19 mouse cellular contexts compared by ENCODE assay signal in genomic region chr7:97850331-97850730, GRCm38 (mm10).
DNase-seq lines count a peak whose midpoint lies in the region; ATAC-seq and TF ChIP-seq lines count a peak whose summit lies in the region.
"Had no signal": no experiment of that assay in that cellular context is flagged by ENCODE, and none has a peak within 500 bp of the region (broad histone marks: within the 10 kb centered on the region; RNA-seq: fewer than 3 reads in every experiment).

No protein-coding gene starts in this region.

- H3K9me3 ChIP-seq in lung, postnatal 0 days (ENCODE audit: low read length), result no peaks in the 10 kb centered on the region
- H3K9me3 ChIP-seq in heart, embryonic 10.5 days, result no peaks in the 10 kb centered on the region
- H3K9me3 ChIP-seq: embryonic facial prominence, embryonic 13.5 days; forebrain, embryonic 15.5 days; limb, embryonic 15.5 days; midbrain, embryonic 12.5 days; neural tube, embryonic 13.5 days; stomach, embryonic 15.5 days had no signal

- no peaks in the 10 kb centered on the region for H3K36me3 ChIP-seq in lung, postnatal 0 days (ENCODE audit: insufficient read depth, low read length)
- no peaks in the 10 kb centered on the region for H3K36me3 ChIP-seq in heart, embryonic 10.5 days
- H3K36me3 ChIP-seq: embryonic facial prominence, embryonic 13.5 days; limb, embryonic 15.5 days; midbrain, embryonic 12.5 days; stomach, embryonic 15.5 days had no signal

- no peak for TF ChIP-seq CTCF in lung, postnatal 0 days (IDR thresholded peaks at IDR 0.05)

- WGBS in lung, postnatal 0 days, result 70% methylated on average over 3 of the region's 3 CpGs
- 70% methylated on average over 3 of the region's 3 CpGs for WGBS in heart, embryonic 10.5 days

- H3K27me3 ChIP-seq in lung, postnatal 0 days (replicated peaks; ENCODE audit: insufficient read depth, low read length), result no peaks in the 10 kb centered on the region
- no peaks in the 10 kb centered on the region for H3K27me3 ChIP-seq in heart, embryonic 10.5 days (ENCODE audit: insufficient read depth, poor library complexity, severe bottlenecking)
- H3K27me3 ChIP-seq: embryonic facial prominence, embryonic 13.5 days; forebrain, embryonic 15.5 days; limb, embryonic 15.5 days; midbrain, embryonic 12.5 days; neural tube, embryonic 13.5 days; stomach, embryonic 15.5 days had no signal

- no peaks in the 10 kb centered on the region for H3K4me1 ChIP-seq in lung, postnatal 0 days (ENCODE audit: insufficient read depth, low read depth, low read length)
- no peaks in the 10 kb centered on the region for H3K4me1 ChIP-seq in heart, embryonic 10.5 days
- H3K4me1 ChIP-seq: embryonic facial prominence, embryonic 13.5 days; limb, embryonic 15.5 days; midbrain, embryonic 12.5 days; stomach, embryonic 15.5 days had no signal

- TF ChIP-seq EP300 in lung, postnatal 0 days (IDR thresholded peaks at IDR 0.05), result peak; percentile 46; the same call in 1 of the 2 replicates

- H3K27ac ChIP-seq in lung, postnatal 0 days (ENCODE audit: low read length), result no peak overlapping the region
- H3K27ac ChIP-seq in heart, embryonic 10.5 days, result no peak overlapping the region
- H3K27ac ChIP-seq: embryonic facial prominence, embryonic 13.5 days; forebrain, embryonic 15.5 days; limb, embryonic 15.5 days; midbrain, embryonic 12.5 days; neural tube, embryonic 13.5 days; stomach, embryonic 15.5 days had no signal

- H3K4me3 ChIP-seq in lung, postnatal 0 days (ENCODE audit: low read depth, low read length), result no peak overlapping the region
- no peak overlapping the region for H3K4me3 ChIP-seq in heart, embryonic 10.5 days
- H3K4me3 ChIP-seq: embryonic facial prominence, embryonic 13.5 days; forebrain, embryonic 15.5 days; limb, embryonic 15.5 days; midbrain, embryonic 12.5 days; neural tube, embryonic 13.5 days; stomach, embryonic 15.5 days had no signal

- no peak overlapping the region for H3K9ac ChIP-seq in lung, postnatal 0 days (replicated peaks; ENCODE audit: low read depth)
- H3K9ac ChIP-seq: embryonic facial prominence, embryonic 13.5 days; forebrain, embryonic 15.5 days; limb, embryonic 15.5 days; midbrain, embryonic 12.5 days; neural tube, embryonic 13.5 days; stomach, embryonic 15.5 days had no signal

- H3K4me2 ChIP-seq in lung, postnatal 0 days (replicated peaks; ENCODE audit: low read depth, low read length), result no peak overlapping the region
- H3K4me2 ChIP-seq: embryonic facial prominence, embryonic 13.5 days; forebrain, embryonic 15.5 days; heart, embryonic 11.5 days; limb, embryonic 15.5 days; midbrain, embryonic 12.5 days; neural tube, embryonic 13.5 days; stomach, embryonic 15.5 days had no signal

- ATAC-seq in lung, postnatal 0 days, result peak; percentile 85
- ATAC-seq: forebrain, embryonic 15.5 days had no signal

- DNase-seq in adrenal gland, adult (ENCODE audit: inconsistent age in 2 of 2, low spot score in 1 of 2), result peak; percentile 16 to 74
- no peak for DNase-seq in adrenal gland, postnatal 25 days
- peak; percentile 20 for DNase-seq in testis, postnatal 14 days (ENCODE audit: low spot score)
- DNase-seq in testis, postnatal 10 days (ENCODE audit: low spot score), result no peak
- DNase-seq in lung, postnatal 0 days (ENCODE audit: low spot score), result peak; percentile 74
- no peak for DNase-seq in heart, embryonic 10.5 days (ENCODE audit: low spot score)
- no peak for DNase-seq in thymus, adult 18-20 months
- no peak for DNase-seq in cerebellum, postnatal 14 days
- DNase-seq: cerebellum, adult 9-11 months; heart, postnatal 10 days; kidney, adult 11 months; layer of hippocampus, postnatal 36 days had no signal

Comparison
In these comparisons a context has a peak if more than half of its experiments do, and no peak if none do; other contexts are left out.
1. DNase-seq: peak in adrenal gland, adult (2 of 2), testis, postnatal 14 days (single experiment) and lung, postnatal 0 days (single experiment); none in adrenal gland, postnatal 25 days (single experiment), testis, postnatal 10 days (single experiment), heart, embryonic 10.5 days (single experiment), thymus, adult 18-20 months (0 of 2) and cerebellum, postnatal 14 days (0 of 2).